Mouse (Mus musculus): Measurements from ENCODE around the gene Atg9b.
"Not testable (repeated sequence)": the region's sequence is repeated elsewhere in the genome, so short reads cannot be mapped to it uniquely, and the experiment has no call there.

The Atg9b gene

DNA sequence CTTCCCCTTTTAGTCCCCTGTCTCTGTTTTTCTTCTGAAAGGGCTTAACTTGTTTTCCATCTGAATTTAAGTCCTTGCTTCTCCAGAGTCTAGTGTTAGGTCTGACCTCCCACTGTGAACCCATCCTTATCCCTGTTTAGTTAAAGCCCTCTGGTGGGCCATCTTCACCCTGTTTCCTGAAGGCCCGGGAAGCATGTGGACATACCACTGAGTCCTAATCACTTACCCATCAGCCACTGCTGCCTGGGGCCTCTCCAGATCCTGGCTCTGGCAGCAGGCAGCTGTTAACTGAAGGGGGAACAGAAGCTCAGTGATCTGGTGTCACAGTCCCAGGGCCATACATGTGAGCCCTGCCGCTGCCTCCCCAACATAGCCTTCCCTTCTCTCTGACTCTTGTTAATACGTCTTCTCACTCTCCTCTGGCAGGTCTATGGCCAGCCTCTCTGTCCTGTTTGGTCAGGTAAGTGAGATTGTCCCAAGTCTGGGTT, 13.5 kb upstream of the Atg9b start:
- DNase-seq (ENCODE audit: low read depth, low spot score): no peak

DNA sequence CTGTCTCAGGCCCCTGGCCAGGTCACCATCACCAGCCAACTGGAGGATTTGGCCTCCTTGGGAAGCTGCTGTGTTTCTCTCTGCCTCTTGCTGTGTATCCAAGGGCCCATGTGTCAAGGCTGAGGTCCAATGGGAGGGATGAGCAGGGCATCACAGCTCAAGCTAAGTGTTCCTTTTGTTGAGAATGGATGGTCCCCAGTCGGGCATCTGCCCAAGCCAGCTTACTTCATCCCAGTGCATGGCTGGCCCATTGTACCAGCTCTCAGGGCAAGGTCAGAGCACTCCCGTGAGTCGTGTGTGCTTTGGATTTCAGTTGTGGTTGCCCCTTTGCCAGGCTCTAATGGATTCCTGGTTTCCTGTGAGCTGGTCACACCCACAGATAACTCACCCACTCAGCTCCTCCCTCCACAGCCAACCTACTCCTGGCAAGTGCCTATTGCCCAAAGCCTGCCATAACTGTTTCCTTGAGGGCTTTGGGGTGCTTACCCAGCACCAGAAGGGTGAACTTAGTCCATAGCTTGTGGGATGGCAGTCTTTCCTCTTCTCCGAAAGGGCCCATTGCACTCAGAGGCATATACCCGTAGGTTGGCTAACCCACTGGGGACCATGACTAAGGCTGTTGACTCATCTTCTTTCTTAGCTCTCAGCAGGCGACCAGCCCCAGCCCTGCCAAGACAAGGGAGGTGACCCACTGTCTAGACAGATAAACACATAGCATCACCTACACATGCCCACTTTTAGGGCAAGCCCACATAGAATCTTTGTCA, 12.8 kb upstream of the Atg9b start:
- no peak for DNase-seq (ENCODE audit: low read depth, low spot score)

DNA sequence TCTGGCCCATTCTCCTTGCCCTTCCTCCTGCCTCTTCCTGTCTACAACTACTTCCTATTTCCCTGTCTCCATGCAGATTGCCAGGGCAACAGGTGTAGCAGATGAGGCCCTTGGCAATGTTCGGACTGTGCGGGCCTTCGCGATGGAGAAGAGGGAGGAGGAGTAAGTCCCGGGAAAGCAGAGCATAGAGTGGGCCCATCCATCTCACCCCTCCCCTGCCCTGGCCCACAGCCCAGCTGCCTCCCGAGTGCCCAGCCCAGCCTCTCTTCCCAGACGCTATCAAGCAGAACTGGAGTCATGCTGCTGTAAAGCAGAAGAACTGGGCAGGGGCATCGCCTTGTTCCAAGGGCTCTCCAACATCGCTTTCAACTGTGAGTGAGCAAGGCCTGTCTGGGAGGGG, 10.0 kb upstream of the Atg9b start:
- no peak for DNase-seq (ENCODE audit: low read depth, low spot score)

DNA sequence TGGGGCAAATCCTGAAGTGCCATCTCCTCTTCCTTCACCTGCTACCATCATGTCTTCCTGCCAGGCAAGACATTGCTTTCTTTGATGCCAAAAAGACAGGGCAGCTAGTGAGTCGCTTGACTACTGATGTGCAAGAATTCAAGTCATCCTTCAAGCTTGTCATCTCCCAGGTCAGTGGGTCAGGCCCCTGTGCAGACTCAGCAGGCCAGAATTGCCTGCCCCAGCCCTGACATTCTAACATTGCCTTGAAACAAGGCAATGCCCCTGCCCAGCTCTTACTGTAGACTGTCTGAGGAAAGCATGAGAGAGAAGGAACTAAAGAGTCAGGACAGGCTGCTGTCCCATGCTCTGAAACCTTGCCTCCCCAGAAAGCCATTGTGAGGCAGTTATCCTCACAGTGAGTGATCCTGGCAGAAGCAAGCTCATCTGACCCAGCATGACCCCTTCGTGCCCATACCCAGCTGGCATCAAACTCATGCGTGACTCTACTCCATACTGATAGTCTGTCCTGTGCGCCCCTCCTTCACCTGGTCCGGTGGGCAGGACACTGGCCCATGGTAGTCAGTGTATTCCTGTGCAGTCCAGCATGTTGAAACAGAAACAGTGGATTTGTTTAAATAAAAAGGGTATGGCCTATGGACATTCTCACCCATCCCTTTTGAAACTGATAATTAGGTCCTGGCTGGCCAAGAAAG, 9.1 kb upstream of the Atg9b start:
- DNase-seq (ENCODE audit: low read depth, low spot score): no peak

DNA sequence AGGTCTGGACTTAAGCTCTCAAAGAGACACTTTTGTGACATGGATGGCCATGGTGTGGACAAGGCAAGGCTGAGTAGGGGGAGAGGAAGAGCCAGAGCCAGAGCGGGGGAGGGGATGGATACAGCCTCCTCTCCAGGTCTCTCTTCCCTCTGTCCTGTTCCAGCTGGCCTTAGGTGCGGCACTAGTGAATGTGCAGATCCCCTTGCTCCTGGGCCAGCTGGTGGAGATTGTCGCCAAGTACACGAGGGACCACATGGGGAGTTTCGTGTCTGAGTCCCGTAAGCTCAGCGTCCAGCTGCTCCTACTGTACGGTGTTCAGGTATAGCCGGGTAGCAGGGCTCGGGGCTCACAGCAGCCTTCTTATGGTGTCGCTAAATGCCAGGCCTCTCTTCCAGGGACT, 8.4 kb upstream of the Atg9b start:
- no peak for DNase-seq (ENCODE audit: low read depth, low spot score)

DNA sequence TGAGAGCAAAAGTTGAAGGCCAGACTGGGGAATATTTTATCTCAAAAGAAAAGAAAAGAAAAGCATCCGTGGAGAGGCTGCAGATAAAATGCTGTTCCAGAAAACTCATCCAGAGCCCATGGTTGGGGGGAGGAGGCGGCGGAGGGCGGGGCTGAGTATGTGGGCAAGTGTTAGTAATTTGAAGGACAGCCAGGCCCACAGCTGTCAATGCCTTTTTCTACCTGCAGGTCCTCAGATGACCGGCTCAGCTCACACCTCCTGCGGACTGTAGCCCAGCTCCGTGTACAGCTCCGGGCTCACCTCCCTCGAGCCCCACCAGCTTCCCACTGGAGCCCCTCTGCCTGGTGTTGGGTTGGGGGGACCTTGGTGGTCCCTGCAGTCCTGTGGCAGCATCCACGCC, 7.7 kb upstream of the Atg9b start:
- no peak for DNase-seq (ENCODE audit: low read depth, low spot score)

DNA sequence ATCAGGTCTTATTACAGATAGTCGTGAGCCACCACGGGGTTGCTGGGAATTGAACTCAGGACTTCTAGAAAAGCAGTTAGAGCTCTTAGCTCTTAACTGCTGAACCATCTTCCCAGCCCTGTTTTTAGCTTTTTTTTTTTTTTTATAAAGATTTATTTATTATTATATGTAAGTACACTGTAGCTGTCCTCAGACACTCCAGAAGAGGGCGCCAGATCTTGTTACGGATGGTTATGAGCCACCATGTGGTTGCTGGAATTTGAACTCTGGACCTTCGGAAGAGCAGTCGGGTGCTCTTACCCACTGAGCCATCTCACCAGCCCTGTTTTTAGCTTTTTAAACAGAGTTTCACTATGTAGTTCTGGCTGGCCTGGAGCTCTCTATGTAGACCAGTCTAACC, 4.3 kb upstream of the Atg9b start:
- not testable (repeated sequence) for DNase-seq (ENCODE audit: low read depth, low spot score)

DNA sequence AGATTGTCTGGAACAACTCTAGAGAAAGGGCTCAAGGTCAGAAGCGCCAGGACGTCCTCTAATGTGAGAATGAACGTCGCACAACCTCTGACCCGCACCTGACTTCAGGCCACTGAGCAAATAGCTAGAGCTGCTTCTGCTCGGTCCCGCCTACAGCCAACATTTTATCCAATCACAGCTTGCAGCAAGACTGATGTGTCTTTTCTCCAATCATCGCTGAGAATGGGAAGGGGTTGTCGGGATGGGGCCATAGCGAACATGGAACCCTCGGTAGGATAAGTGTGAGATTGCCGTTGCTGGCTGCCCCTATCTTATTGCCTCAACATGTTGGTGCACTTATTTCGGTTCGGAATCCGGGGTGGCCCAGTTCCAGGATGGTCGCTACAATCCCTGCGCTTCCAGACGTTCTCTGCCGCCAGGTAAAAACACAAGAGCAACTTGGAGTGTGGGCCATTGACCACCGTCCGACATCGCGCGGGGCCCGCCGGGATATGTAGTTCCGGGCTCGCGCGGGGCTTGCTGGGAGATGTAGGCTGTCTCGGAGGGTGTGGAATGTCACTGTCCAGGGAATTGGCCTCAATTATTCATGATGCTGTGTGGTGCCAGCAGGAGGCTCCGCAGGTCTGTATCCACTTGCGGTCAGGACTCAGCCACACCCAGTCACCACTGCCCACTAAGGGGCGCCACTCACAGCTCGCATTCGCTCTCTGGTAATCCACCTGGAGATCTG, 2.4 kb upstream of the Atg9b start:
- DNase-seq (ENCODE audit: low read depth, low spot score): peak; percentile 93

DNA sequence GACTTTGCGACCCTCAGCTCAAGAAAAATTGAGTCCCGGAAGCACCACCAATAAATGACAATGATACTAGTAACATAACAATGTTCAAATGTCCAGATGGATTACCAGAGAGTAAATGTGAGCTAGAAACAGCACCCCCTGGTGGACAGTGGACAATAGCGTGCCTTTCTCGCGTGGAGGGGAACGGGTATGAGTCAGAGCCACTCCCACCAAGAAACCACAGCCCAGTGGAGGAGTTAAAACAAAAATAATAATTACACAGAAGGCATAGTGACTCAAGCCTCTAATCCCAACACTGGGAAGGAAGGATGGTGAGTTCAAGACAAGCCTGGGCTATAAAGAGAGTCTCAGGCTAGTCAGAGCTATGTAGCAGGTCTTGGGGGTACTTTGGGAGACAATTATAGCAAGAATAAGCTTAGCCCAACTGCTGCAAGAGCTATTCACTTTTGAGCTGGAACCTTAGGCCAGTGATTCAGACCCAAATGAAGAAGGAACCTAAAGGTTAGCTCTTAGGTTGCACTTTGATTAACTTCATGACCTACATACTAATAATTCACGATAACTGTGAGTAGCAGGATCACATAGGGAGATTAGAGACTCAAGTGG, 1.6 kb upstream of the Atg9b start, which contains the start of gene Abcb8:
Abcb8 (plus strand) TSS at position 272 of the 606 bp plus-strand sequence.
- peak; percentile 82 for DNase-seq (ENCODE audit: low read depth, low spot score)

DNA sequence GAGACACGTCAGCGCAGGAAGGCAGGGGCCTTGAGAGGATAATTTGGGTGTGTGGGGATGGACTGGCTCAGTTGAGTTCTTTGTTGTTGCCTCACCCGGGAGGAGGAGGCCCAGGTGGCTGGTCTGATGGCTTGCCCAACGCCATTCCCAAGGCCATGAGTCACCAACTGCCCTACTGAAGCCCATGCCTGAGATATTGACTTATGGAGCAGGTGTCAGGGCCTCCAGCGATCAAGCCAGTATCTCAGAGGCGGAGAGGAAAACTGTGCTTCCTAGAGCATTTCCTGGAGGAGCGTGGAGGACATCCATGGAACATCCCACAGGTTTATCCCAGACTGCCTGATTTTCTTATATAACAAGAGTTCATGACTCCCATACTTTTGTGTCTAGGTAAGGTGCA, 781 bp upstream of the Atg9b start:
- no peak for DNase-seq (ENCODE audit: low read depth, low spot score)

DNA sequence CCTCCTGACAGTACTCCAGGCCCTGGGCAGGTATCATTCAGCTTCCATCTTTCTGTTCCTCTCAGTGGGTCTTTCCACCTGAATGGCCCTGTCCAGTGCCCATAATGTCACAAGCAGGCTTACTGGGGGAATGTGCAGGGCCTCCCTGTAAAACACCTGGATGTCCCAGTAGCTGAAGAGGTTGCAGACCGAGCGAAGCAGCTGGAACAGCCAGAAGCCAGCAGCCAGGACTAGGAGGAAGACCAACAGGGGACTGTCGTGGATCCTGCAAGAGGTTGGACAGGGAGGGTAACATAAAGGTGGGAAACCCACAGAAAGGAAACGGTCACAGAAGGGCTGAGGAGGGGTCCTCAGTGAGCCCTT, 2.3 kb downstream of the Atg9b start:
- no peak for DNase-seq (ENCODE audit: low read depth, low spot score)

DNA sequence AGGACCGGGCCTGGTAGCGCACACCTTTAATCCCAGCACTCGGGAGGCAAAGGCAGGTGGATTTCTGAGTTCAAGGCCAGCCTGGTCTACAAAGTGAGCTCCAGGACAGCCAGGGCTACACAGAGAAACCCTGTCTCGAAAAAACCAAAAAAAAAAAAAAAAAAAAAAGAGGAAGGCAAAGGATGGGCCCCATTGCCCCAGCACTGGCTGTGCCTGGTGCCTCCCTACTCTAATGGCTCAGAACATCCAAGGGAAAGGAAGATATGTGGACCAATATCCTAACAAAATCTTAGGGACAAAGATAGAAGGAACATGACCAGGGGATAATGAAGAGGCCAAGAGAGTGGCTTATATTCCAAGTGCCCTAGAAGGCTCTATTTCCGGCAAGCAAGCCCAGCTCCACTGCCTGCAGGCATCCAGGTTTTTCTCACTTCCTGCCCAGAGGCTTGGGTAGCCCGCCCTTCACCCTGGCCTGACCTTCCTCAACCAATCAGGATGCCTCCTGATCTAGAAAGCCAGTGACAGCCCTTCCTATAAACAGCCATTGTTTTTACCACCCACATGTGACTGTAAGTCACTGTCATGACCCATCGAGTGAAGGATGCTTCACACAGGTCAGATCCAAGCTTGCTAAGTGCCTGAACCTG, 2.8 kb downstream of the Atg9b start:
- DNase-seq (ENCODE audit: low read depth, low spot score): no peak

DNA sequence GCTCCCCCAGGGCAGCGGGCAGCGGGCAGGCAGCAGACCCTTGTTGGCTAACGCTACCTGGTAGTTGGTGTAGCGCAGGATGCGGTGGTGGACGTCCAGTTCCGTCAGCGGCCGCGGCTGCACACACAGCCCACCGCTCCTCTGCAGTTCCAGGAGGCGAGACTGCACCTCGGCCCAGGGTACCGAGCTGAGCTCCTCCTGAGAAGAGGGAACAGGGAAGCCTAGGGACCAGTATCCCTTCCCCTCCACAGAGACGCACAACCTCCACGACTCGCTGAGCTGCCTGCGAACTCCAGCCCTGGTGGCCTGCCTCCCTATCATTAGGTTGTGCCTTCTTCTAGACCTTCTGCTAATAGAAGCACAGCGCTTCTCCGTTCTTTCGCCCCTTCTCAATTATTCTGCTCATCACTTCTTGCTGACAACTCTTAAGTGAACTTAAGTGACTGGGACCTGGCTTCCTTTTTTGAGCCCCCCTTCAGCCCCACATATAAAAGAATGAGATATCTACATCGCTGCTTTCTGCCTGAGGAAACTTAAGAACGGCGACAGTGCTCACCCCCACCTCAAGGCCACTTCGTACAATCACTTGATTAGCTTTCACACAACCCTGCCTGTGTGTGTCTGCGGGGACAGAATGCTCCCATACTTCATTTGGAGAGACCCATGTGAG, 3.6 kb downstream of the Atg9b start:
- no peak for DNase-seq (ENCODE audit: low read depth, low spot score)

DNA sequence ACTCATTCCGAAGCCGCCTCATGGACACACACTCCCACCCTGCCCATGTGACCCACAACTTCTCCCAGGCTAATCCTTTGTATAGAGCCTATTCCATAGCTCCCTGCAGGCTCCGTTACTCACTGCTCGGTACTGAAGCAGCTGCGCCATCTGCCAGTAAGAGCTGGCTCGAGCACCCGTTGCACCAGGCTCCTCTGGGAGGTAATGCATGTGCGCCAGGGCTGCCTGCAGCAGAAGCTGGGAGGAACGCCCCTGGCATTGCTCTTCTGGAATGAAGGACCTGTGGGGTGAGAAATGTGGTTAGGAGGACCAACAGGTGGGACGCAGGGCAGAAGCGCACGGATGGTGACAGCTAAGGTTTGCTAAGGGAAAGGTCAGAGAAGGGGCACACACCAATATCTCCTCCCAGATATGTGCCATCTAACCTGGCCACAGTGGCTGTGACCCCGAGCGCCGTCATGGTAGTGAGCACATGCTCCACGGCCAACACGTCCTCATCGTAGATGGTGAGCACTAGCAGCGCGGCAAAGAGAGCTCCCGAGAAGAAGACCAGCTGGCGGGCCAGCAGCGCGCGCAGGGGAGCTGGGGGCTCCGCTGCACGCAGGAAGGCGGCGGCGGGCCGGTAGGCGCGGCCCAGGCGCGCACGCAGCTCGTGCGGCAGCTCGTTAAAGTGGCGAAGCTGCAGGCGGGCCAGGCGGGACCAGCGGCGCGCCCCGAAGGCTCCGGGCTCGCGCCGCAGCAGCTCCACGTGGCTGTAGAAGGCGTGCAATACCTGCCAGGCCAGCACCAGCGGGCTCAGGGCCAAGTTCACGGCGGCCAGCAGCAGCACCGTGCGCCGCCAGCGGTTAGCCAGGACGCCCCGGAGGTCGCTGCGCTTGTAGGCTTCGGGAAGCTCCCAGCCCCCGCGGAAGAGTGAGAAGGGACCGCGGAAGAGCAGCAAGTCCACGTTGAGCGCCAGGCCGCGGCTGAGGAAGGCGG, 4.4 kb downstream of the Atg9b start:
- DNase-seq (ENCODE audit: low read depth, low spot score): no peak

DNA sequence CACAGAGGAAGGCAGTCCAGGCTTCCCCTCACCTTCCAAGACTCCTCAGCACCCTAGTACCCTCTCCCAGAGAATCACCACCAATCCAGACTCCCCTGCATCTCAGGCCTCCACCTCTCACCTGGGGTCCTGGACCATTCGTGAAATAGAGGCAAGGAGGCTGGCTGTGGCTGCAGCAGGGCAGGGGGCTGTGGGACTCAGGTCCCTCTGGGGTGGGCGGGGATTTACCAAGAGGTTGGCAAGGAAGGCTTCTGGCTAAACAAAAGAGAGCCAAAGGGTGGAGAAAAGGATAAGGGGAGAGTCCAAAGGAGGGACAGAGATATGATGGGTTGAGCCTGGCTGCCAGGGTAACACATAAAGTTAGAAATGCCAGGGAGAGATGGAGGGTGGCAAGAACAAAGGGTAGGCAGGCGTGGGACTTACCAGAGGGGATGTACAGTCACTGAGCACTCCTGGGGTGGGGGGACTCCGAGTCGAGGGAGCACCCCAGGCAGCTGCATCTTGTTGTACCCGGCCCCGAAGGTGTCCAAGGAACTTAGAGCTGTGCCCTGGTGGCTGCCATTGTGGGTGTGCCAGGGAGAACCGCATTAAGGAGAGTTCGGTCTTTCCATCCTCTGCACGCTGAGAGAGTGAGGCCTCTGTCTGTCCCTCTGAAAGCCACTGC, 5.9 kb downstream of the Atg9b start:
- DNase-seq (ENCODE audit: low read depth, low spot score): no peak

DNA sequence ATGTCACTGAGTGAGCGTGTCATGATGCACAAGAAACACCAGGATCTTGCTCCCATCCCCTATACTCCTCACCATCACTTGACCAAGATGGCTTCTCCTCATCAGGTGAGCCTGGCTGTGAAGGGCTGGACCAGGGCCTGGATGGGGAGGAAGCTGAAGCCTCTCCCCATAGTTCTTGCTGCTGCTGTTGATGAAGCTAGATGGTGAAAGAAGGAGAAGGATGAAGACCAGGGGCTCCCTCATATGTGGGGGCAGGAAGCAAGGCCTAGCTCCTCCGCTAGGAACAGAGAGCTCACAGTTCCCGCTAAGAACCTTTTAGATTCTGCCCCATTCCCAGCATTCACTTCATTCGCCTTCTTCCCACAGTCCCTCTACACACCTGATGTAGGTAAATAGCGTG, 6.6 kb downstream of the Atg9b start:
- no peak for DNase-seq (ENCODE audit: low read depth, low spot score)

DNA sequence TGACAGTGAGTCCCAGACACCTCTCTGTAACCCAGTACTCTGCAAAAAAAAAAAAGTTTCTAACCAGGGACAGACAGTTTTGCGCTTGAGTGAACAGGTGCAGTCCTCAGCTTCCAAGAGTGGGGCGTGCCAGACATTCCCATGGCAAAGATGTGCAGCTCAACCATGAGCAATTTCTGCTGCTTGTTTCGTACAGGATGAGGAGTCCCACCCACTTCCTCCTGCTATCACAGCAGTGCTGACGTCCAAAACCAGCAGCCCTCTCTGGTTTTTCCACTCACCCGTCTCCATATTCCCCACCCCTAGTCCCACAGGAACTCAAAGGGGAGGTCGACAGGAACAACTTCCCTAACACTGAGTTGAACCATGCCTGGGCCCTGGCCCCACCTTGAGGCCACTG, 7.5 kb downstream of the Atg9b start:
- DNase-seq (ENCODE audit: low read depth, low spot score): no peak

DNA sequence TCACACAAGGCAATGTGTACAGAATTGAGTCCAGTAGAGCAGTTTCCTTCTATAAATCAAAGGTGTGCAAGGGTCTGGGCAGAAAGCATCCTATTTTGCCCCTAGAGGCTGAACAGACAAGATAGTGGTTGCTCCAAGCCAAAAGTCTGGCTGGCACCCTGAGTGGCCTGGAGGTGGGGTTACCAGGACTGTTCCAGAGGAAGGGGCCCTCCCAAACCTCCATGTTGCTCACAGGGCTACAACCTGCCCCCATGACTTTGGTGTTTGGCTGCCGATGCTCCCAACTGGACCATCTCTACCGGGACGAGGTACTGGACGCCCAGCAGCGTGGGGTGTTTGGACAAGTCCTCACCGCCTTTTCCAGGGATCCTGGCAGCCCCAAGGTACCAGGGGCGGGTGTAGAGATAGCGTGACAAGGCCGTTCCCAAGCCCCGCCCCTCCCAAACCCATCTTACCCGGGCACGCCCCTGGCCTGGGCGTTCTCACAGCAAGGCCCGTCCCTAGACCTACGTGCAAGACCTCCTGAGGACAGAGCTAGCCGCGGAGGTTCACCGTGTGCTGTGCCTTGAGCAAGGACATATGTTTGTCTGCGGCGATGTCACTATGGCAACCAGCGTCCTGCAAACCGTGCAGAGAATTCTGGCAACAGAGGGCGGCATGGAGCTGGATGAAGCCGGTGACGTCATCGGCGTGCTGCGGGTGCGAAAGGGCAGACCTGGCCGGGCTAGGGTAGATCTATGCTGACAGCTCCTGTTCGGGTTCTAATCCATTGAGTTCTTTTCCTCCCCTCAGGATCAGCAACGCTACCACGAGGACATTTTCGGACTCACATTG, 8.7 kb downstream of the Atg9b start:
- DNase-seq (ENCODE audit: low read depth, low spot score): peak; percentile 83
